Mouse (Mus musculus): ENCODE data around the gene Lrmda.

The Lrmda gene

DNA sequence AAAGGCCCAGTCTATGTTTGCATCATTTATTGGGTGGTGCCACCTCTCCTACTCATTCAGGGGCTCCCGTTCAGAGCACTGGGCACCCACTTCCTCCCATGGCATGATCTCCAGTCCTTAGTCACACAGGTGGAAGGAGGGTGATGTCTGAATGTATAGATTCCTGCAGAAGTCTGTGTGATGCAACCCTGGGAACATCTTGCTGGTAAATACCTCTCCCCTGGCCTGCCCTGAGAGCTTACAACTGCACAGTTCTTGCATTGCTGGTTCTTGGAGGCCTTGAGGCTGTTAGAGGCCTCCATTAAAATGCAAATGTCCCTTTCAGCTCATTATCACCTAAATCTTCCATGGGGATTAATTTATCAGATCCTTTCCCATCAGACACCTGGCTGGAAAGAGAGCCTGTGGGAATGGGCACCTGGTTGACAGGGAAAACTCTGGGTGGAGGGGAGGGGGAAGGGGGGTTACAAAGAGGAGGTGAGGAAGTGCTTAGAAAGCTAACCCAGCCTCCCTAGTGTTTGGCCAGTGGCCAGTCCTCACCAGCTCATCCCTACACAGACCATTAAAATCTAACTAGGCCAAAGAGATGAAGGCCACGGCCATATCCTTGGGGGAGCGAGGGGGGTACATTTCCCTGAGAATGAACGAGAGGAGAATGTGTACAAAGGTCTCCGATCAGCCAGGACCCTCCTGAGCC is 659.6 kb downstream of the Lrmda start:
- no peak for DNase-seq

GRCm38 (mm10) chr14:22679705-22680643 is 660.5 kb downstream of the Lrmda start:
- DNase-seq: peak; percentile 51

- DNase-seq: no peak
Measured at GRCm38 (mm10) chr14:22686886-22687285, 667.4 kb downstream of the Lrmda start.

- DNase-seq: no peak
Measured at GRCm38 (mm10) chr14:22688399-22688798, 668.9 kb downstream of the Lrmda start.

DNA sequence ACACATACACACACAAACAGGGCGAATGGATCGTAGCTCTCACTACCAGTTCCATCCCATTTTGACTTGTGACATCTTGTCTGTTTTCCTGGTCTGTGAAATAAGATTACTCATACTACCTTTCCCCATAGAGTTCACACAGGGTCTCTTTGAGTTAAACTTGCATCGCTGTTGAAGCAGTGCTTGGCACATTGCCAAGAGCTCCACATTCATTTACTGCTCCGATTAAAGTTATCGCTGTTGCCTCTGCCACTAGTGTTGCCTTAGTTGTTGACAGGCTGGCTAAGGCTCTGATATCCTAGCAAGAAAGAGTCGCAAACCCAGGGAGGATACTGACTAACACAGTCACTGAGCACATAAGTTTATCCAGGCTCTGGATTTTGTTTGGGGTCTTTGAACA is 675.9 kb downstream of the Lrmda start:
- peak; percentile 26 for DNase-seq

- no peak for DNase-seq
Measured at GRCm38 (mm10) chr14:22695931-22696365, 676.4 kb downstream of the Lrmda start.

DNA sequence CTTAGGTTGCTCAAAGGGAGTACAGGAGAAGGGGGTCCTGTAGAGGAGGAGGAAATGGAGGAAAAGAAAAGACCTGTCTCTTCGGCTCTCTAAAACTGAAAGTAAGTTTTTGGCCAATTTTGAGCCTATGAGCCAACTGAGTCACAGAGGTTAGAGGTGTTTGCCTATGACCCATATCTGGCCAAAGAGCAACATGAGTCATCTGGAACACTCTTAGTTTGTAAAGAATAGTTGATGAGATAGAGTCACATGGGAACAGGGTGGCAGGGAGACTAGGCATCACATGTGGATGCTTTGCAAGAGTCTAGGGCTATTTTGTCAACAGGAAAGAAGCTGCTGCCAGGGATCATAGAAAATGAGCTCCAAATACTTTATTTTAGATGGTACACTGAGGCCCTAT is 680.7 kb downstream of the Lrmda start:
- DNase-seq: no peak

GRCm38 (mm10) chr14:22700690-22701089 is 681.2 kb downstream of the Lrmda start:
- DNase-seq: no peak

- no peak for DNase-seq
Measured at GRCm38 (mm10) chr14:22707958-22708701, 688.6 kb downstream of the Lrmda start.

DNA sequence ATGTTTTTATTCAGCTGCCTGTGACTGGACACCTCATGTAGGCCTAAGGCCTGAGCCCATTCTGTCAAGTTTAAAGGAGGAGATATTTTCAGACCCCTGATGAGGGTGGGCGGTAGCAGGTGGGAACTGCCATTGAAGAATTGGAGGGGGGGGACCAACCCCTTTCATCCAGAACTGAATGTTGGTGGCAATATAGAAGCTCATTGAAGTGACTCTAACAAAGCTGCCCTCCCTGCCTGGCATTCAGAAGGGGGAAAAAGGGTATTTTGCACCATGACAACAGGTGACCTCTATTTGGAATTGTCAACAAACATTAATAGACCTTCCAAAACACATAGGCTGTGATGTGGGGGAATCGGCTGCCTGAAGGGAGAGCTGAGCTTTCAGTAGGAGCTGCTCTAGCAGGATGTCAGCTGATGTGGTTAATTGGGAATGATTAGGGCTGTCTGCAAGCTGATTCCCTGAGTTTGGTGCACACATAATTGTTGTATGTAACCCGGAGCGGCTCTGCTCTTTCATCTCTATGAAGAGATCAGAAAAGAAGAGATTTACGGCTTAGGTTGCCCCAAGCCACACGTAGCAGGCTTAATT is 690.7 kb downstream of the Lrmda start:
- peak; percentile 10 for DNase-seq

GRCm38 (mm10) chr14:22712388-22712787 is 692.9 kb downstream of the Lrmda start:
- no peak for DNase-seq

DNA sequence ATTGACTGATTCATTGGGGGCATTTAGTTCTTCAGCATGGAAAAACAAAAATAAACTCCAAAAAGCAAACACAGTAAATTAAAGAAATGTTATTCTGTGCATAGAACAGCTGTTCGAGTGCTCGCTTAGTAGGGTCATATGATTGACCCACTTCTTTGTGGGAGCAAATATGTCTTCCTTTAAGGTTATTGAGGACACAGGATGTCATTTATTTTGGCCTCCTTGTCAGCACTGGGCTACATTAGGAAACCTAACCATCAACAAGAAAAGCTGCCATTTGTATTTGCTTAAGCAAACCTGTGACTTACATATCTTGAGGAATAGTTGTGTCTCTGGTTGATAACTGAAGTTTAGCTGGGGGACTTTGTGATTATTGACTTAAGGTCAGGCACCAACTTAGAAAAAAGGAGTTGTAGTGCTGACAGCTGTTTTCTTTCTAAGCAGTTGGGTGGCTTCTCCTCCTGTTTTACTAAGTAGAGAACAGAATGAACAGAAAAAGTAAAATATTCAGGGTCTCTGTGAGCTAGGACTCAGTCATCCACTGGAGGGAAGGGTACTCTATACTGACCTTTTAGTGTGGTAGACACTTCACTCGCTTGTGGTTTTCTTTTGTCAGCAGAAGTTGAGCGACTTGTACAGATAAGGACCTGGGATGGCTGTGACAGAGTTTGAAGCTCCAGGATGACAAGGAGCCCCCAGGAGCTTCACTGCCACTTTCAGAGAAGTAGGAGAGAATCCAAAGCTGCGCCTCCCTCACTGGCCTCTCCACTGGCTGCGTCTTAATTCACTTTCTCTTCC is 696.3 kb downstream of the Lrmda start:
- peak; percentile 51 for DNase-seq

- no peak for DNase-seq
Measured at GRCm38 (mm10) chr14:22719968-22720367, 700.5 kb downstream of the Lrmda start.

DNA sequence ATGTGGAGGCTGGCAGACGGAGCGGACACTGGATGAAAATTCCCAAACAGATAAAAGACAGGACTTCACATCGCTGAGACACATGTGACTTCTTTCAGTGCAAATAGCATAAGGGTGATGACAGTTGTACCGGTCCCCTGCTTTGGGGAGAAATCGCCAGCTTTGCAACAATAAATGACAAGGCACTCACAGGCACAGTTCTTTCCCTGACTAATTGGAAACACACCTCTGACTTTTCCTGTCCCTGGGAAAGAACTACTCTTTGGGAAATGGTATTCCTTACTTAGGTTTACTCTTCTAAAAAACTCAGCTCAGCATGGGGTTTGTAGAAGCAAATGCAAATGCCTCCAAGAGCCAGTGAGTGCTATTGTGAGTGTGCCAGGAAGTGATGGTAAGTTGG is 702.3 kb downstream of the Lrmda start:
- no peak for DNase-seq

DNA sequence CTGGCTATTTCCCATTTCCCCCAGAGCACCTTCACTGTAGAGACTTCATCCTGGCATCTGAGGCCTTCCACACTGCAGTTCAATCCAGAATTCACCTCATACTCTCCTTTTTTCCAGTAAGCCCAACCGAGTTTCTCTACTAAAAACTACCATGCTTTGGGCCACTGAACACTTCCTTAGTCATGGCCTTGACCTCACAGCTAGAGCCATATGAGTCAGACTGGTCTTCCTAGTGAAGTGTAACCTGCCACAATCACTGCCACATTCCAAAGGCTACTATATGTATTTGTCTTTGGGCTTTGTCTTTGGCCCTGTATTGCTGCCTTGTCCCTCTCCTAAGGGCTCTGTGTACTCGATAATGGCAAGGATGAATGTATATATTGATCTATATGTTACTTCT is 708.0 kb downstream of the Lrmda start:
- DNase-seq: no peak

DNA sequence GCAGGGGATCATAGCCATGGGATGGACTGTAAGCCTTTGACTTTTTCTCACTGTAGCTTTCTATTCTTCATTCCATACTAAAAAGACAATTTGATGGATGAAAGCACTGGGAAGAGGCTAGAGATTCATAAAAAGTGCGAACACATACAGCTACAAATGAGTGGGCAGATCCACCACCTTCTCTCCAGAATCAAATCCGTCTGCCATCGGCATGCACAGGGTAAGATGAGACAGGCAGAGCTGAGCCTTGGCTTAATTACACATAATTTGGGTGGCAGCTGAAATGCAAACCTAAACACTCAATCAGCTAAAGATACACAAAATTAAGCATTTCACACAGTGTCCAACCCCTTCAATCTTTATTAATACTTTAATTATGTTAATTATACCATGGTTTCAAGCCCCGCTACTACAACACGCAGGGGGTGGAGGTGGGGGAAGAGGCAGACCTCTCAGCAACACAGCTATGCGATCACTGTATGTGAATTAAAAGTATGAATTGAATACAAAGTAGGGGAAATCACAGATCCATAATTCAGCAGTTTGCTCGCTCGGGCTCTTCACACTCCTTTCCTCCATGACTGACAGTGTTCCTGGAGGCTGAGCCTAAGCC is 709.2 kb downstream of the Lrmda start:
- DNase-seq: no peak

GRCm38 (mm10) chr14:22738603-22739002 is 719.1 kb downstream of the Lrmda start:
- DNase-seq: no peak

DNA sequence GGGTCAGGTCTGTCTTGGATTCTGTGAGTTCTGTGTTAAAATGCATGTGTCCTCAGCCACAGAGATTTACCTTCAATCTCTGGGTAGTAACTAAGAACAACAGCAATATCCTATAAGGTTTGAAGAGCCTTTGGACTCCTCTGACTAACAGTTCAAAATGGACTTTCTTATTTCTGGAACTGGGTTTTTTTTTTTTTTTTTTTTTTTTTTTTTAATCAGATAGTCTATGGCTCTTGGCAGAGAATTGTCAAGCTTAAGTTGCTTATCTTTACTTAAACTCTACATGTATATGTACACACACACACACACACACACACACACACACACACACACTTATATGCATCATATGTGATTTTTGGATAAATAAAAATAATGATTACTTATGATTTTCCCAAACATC is 723.0 kb downstream of the Lrmda start:
- no peak for DNase-seq

- DNase-seq: no peak
Measured at GRCm38 (mm10) chr14:22743264-22743663, 723.8 kb downstream of the Lrmda start.

GRCm38 (mm10) chr14:22744701-22745100 is 725.2 kb downstream of the Lrmda start:
- no peak for DNase-seq

DNA sequence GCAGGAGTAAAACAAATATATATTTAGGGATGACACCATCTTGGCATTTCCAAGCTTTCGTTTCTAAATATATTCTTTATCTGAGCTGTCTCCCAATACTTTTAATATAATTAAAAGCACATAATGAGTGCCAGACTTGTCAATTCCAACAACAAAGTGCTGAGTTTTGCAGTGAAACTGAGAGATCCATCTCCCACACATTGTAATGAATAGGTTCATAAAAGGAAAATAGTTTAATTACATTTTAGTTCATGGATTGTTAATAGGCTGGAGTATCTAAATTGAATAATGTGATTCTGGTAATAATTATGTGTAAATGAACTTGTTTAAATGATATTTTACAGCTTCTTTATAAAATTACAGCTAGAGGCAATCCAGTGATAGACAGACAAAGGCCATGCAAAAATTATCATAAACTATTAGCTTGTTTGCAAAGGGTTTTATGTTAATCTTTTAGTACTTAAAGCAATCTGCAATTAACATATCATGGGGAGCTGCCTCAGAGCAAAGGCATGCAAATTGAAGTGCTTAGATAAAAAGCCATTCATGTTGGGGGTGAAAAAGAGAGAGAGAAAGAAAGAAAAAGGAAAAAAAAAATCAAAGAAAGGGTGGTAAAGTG is 725.9 kb downstream of the Lrmda start:
- no peak for DNase-seq

All from kidney, adult 9 months (tissue).